Comparison of ENCODE assay signal across 9 mouse cellular contexts in genomic region chrX:99326167-99326566, GRCm38 (mm10).
DNase-seq lines count a peak whose midpoint lies in the region; ATAC-seq and TF ChIP-seq lines count a peak whose summit lies in the region.
"Had no signal": no experiment of that assay in that cellular context is flagged by ENCODE, and none has a peak within 500 bp of the region (broad histone marks: within the 10 kb centered on the region; RNA-seq: fewer than 3 reads in every experiment).

No protein-coding gene starts in this region.

- H3K4me2 ChIP-seq in kidney, postnatal 0 days (ENCODE audit: low read length) = no peak overlapping the region

- WGBS in kidney, postnatal 0 days = 56% methylated on average over 7 of the region's 7 CpGs

- no peak for TF ChIP-seq CTCF in kidney, postnatal 0 days (IDR thresholded peaks at IDR 0.05; ENCODE audit: low read depth)

- H3K9ac ChIP-seq in kidney, postnatal 0 days (ENCODE audit: low read depth, low read length) = no peak overlapping the region

- no peaks in the 10 kb centered on the region for H3K27me3 ChIP-seq in kidney, postnatal 0 days (ENCODE audit: insufficient read depth, low read length)

- ATAC-seq in kidney, postnatal 0 days (replicated peaks; ENCODE audit: low FRiP score, low read depth) = peak; percentile 59
- ATAC-seq in granulocyte monocyte progenitor cell, adult 5-6 weeks (replicated peaks; ENCODE audit: poor library complexity, severe bottlenecking) = no peak

- H3K36me3 ChIP-seq in kidney, postnatal 0 days (ENCODE audit: insufficient read depth, low read length) = no peaks in the 10 kb centered on the region

- H3K4me1 ChIP-seq in kidney, postnatal 0 days (replicated peaks; ENCODE audit: insufficient read depth, low read length) = 0 out of 2 replicates have a peak, but pooled peaks cover 8% of the 10 kb centered on the region

- DNase-seq in embryo, embryonic 10 days (ENCODE audit: low spot score) = peak; percentile 31
- no peak for DNase-seq in embryo, embryonic 9.5 days (ENCODE audit: extremely low spot score)
- DNase-seq in adrenal gland, postnatal 36 days = peak; percentile 74 to 77
- DNase-seq in heart, adult 8-10 months (ENCODE audit: low spot score) = peak; percentile 42
- peak; percentile 61 for DNase-seq in kidney, postnatal 0 days (ENCODE audit: low spot score)
- peak; percentile 43 for DNase-seq in skeletal muscle tissue, adult 2 months (ENCODE audit: low read depth, low spot score)
- no peak for DNase-seq in right cerebral cortex, postnatal 4 days

- H3K27ac ChIP-seq in kidney, postnatal 0 days = no peak overlapping the region
- H3K27ac ChIP-seq: macrophage had no signal

- no peak overlapping the region for H3K4me3 ChIP-seq in kidney, postnatal 0 days (replicated peaks; ENCODE audit: low read depth, low read length)

- H3K9me3 ChIP-seq in kidney, postnatal 0 days (replicated peaks; ENCODE audit: low read length) = no peaks in the 10 kb centered on the region

Comparison
In these comparisons a context has a peak if more than half of its experiments do, and no peak if none do; other contexts are left out.
1. DNase-seq: peak in embryo, embryonic 10 days (single experiment), adrenal gland, postnatal 36 days (2 of 2), heart, adult 8-10 months (single experiment), kidney, postnatal 0 days (single experiment) and skeletal muscle tissue, adult 2 months (single experiment); none in embryo, embryonic 9.5 days (single experiment) and right cerebral cortex, postnatal 4 days (single experiment).